Mouse (Mus musculus): ENCODE data around the gene Lrrc8d.

GRCm38 (mm10) chr5:105745324-105745723 is 45.6 kb downstream of the Lrrc8d start:
- TF ChIP-seq CTCF (IDR thresholded peaks at IDR 0.05) (no peak), EP300 (IDR thresholded peaks at IDR 0.05) (peak; percentile 55; the same call in 1 of the 2 replicates)
